Mouse (Mus musculus) v-Abl transformed pro-B cells (cell line): ENCODE results near the gene Tbc1d22a.

ENCODE experiments used
- in situ Hi-C, 2 experiments: fragments of 400-800 bp; cut with MboI; formaldehyde crosslinking; loops; one replicate each; pipeline ENCODE4 v1.15.1; 2025; ENCODE audit not compliant: unreplicated experiment in 2 of 2

The Tbc1d22a gene

DNA sequence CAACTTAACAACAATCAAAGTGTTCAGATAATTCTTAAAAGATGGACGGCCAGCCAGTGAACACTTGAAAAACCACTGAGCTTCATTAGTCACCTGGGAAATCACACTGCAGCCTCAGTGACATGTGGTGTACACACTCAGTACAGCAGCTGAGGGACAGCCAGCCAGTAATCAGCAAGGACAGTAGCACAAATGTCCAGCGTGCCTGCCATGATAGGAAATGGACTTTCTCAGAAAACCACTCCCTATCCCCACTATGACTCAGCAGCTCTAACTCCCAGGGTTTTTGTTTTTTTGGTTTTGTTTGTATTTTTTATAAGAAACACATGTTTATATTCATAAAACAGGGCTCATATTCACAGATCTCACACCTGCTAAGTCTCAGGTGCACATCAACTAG, 209.6 kb downstream of the Tbc1d22a start:
- in situ Hi-C loops, result no loop called here

GRCm38 (mm10) chr15:86424971-86425370, 210.7 kb downstream of the Tbc1d22a start:
- in situ Hi-C loops, result no loop called here

GRCm38 (mm10) chr15:86426364-86427000, 212.2 kb downstream of the Tbc1d22a start:
- in situ Hi-C loops, result no loop called here

DNA sequence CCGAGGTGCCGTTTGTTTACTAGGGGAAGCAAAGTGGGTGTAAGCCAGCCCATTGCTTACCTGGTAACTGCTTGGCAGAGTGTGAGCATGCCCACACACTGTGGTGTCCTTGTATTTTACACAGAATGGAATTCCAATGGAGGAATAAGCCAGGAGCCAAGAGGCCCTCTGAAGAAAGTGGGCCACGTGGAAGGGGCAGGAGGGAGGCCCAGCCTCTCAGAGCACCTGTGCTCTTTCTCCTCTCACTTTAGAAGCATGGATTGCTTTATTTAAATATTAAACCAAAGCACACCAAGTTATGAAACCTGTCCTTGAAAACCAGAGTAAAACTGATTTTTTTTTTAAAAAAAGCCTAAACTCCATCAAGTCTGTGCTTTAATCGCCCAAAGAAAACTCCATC, 213.2 kb downstream of the Tbc1d22a start:
- in situ Hi-C loops, result no loop called here

DNA sequence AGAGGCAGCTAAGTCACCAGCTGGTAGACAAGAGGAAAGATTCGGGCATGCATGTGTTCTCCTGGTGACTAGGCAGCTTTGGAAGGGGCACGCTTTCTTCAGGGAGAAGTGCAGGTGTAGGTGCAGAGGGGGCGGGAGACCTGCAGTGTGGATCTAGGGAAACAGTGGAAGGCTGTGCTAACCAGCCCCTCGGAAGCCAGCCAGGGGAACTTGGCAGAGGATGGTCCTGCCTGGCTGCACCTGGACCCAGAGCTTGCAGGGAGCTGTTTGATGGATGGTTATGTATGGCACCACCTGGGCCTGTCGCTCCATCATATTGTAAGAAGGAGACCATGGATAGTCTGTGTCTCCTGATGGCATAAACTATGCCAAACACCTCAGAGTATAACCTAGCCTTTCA, 214.2 kb downstream of the Tbc1d22a start:
- in situ Hi-C loops, result no loop called here

- in situ Hi-C loops, result no loop called here
Measured at GRCm38 (mm10) chr15:86429766-86430335, 215.6 kb downstream of the Tbc1d22a start.

DNA sequence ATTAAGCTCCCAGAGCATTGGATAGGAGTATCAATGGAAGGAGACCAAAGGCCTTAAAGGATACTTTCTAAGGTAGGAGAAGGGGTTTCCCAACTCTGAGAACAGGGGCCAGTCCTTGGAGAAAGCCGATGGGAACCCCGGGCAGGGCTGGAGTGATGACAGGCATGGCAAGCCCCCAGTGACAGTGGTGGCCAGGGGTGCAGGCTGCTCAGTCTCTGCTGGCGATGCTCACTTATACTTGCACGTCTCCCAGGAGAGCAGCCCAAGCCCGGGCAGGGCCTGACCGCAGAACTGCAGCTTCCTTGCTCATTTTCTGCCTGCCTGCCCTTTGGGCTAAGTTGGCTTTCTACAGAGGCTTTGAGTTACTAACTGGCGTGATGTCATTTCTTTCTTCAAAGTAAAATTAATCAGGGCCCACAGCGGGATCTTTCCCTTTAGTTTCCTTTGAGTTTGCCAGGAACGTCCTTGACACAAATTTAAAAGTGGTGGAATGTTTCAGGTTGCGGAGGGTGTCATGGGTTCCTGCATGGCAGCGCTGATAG, 217.4 kb downstream of the Tbc1d22a start:
- in situ Hi-C loops, result no loop called here

- in situ Hi-C loops, result no loop called here
Measured at GRCm38 (mm10) chr15:86432791-86433190, 218.5 kb downstream of the Tbc1d22a start.

DNA sequence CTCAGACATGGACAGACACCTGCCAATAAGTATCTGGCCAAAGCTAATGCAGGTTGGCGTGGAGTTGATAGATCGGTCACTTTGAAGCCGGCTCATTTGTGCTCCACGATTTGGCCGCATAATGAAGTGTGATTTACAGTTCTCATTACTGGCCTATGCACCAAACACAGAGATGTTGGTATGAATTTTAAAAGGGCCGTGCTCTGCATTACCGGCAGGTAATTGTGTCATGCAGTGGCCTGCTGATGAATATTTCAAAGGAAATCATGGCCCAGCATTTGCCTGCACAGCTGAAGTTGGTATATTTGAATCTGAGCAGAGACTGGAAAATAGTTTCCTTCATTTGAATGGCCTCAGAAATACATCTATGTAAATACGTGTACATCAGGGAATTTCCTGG, 219.1 kb downstream of the Tbc1d22a start:
- in situ Hi-C loops, result no loop called here

DNA sequence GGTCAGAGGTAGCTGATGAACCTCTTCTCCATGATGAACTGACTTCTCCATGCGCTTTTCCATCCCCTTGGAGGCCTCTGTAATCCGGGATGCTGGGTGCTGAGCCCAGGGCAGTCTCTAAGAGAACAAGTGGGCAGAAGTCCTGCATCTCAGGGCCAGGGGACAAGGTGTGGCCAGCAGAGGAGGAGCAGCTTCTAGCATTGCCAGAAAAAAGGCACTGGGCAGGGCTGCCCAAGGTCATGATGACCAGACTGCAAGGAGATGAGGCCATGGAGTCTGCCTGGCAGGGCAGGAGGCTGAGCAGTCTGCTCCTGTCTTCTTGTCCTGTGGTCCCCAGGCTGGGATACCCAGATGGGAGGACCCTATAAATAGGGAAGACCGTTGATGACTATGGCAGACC, 220.0 kb downstream of the Tbc1d22a start:
- in situ Hi-C loops, result no loop called here

- in situ Hi-C loops, result no loop called here
Measured at GRCm38 (mm10) chr15:86437346-86437745, 223.1 kb downstream of the Tbc1d22a start.

DNA sequence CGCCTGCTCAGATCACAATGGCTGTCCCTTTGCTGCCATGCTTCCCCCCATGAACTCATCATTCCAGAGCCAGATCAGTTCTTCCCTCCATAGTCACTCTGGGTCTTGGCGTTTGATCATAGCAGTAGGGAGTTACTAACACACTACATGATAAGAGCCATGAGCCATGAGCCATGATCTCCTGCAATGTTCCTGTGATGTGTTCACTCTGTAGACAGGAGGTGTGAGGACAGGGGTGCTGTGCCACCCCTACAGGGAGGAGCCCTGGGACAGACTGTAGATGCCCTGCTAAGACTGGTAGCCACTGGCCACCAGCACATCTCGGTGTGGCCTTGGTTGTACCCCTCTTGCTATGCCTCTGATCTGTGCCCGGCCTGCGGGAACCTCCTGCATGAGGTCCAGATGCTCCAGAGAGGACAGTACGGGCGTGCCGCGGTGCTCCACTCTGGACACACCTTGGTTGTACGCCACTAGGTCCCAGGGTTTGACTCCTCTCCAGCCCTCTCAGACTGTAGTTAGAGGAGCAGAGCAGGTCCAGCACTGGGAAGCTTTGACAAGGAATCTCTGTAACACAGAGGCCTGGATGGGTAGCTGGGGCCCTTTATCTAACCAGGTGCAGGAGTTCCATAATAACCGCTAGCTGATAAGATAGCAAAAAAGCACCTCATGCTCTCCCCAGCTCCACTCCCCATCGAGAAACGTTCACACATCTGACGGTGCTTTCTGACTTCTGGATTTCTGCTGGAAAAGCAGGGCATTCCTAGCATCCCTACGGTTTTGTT, 224.9 kb downstream of the Tbc1d22a start:
- in situ Hi-C loops, result no loop called here

DNA sequence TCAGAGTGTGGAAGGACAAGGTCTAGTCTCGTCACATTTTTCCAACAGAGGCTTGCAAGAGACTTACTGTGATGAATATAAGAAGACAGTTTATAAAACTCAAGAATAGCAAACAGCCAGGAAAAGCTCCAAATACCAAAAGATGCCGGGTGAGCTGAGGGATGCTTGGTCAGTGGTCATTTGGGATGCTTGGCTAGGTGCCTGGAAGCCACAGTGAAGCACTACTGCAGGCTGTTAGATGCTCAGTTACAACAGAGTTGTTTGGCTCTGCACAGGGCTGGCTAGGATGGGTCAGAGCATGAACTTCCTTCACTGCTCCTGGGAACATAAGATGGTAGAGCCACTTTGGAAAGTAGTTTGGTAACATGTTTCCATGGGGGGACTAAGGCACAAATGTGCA, 230.0 kb downstream of the Tbc1d22a start:
- in situ Hi-C loops, result no loop called here

DNA sequence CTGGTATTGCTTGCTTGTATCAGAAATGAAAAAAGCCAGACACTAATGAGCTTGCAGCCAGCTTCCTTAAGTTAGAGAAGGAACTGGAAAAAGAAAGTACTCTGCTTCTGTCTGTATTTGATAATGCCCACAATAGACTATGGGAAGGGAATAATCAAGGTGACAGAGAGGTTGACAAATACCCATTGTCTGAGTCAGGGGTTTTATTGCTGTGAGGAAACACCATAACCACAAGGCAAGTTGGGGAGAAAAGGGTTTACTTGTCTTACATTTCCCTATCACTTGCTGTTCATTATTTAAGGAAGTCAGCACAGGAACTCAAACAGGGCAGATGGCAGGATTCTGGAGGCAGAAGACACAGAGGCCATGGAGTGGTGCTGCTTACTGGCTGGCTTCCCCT, 231.8 kb downstream of the Tbc1d22a start:
- in situ Hi-C loops, result no loop called here

- in situ Hi-C loops, result no loop called here
Measured at GRCm38 (mm10) chr15:86447251-86447650, 233.0 kb downstream of the Tbc1d22a start.

DNA sequence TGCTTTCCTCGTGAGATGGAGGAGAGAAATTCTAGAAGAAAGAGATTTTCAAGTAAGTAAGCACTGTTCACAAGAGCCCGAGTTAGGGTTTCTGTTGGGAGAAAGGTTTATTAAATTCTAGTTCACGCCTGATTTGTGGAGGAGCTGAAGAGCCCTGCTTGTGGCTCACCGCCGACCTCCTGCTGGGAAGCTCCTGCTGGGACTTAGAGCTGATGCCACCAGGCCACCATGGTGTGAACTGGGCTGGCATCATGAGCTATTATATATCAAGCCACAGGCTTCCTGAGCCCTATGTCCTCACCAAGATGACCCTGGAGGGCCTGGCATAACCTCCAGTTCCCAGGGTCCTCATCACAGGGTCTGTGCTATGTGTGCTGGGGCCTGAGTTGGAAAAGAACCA, 235.0 kb downstream of the Tbc1d22a start:
- in situ Hi-C loops, result no loop called here

- in situ Hi-C loops, result no loop called here
Measured at GRCm38 (mm10) chr15:86449794-86450193, 235.5 kb downstream of the Tbc1d22a start.

GRCm38 (mm10) chr15:86459413-86459812, 245.2 kb downstream of the Tbc1d22a start:
- in situ Hi-C loops, result no loop called here

GRCm38 (mm10) chr15:86462636-86463035, 248.4 kb downstream of the Tbc1d22a start:
- in situ Hi-C loops, result no loop called here

DNA sequence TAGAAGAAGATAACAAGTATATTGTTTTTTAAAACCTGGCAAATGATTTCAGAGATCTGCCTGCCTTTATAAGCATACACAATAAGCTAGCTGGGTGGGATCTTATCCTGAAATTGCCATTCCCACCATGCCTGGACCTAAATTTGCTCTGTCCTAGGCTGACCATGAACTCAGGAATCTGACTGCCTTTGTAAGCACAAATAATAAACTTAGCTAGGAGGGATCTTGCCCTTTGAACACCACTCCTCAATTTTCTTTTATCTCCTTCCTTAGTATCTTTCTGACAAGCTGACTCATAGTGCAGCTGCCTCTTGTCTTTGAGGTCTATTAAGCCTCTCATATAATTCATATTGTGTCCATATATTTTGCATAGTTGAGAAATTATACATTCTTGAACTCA, 253.8 kb downstream of the Tbc1d22a start:
- in situ Hi-C loops, result no loop called here

DNA sequence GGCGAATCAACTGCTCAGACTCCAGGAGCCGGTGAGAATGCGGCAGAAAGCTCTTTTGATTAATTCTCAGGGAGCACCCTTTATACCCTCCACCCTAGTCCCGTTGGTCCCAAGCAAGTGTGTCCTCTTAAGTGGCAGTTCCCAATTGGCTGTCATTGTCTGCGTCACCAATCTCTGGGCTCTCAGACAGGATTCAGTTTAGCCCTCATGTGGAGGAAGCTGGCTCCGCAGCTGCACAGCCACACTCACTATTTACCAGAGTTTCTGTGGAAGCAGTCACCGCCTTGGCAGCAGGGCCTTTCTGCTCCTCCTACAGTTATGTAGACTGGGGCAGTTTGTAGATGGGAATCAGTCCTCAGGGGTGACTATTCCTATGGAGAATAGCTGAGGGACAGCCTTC, 256.9 kb downstream of the Tbc1d22a start:
- in situ Hi-C loops, result no loop called here

DNA sequence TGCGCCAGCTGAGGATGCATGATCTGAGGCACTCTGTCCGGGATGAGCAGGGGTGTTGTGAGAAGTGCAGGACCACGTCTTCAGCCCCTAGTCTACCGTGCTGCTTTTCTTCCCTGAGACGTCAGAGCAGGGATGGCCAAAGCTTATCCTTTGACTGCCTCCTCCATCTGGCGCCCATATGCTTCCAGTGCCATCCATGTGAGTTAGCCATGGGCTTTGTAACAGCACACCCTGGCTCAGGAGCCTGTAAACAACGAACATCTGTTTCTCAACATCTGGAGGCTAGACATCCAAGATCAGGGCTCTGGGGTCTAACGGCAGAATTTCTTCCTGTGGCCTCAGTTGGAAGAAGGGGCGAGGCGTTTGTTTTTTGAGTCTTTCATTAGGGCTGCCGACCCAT, 259.2 kb downstream of the Tbc1d22a start:
- in situ Hi-C loops, result no loop called here
